Mouse (Mus musculus): ENCODE measurements around the gene Anp32e. TPM values are rescaled to one million over a fixed set of nuclear protein-coding genes. Genes with fewer than 3 reads are reported as not detected.
"Not testable (repeated sequence)": the region's sequence is repeated elsewhere in the genome, so short reads cannot be mapped to it uniquely, and the experiment has no call there.

Anp32e gene
- total RNA-seq, 2 experiments from 2014 or later = 91.6 to 99.3 TPM

- no peak for DNase-seq
These were observed 25.1 kb upstream of the Anp32e start for GRCm38 (mm10) chr3:95903753-95904502.

GRCm38 (mm10) chr3:95904568-95904967, 24.5 kb upstream of the Anp32e start, which contains the start of gene Car14:
TSS of gene Car14 (minus strand) at chr3:95904691.
- DNase-seq = peak in 1 of 2 experiments; percentile 25

GRCm38 (mm10) chr3:95905146-95905939, 23.7 kb upstream of the Anp32e start:
- DNase-seq = peak in 1 of 2 experiments; percentile 47

- peak; percentile 57 to 73 for DNase-seq
These were observed 23.0 kb upstream of the Anp32e start for GRCm38 (mm10) chr3:95905940-95906492.

DNA sequence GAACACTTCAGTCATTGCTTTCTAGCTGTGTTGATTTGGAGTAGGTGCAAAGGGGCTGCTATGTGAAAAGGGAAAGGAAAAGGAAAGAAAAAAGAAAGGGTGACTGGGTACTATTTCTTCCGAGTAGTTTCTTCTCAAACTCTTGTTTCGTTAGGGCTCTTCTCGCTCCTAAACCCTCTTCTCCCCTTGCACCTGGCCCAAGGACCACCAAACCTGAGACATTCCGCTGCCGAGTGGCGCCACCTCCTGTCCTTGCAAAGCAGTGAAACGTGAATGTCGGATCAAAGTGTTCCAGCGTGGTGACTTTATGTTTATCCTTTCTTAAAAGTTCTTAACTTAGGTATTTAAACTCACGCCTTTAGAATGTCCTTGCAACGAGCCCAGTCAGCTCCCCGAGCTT, 22.2 kb upstream of the Anp32e start:
- DNase-seq = peak; percentile 52 to 69

GRCm38 (mm10) chr3:95907613-95908012, 21.4 kb upstream of the Anp32e start:
- DNase-seq = no peak

- no peak for DNase-seq
These were observed 14.3 kb upstream of the Anp32e start for GRCm38 (mm10) chr3:95914706-95915105.

DNA sequence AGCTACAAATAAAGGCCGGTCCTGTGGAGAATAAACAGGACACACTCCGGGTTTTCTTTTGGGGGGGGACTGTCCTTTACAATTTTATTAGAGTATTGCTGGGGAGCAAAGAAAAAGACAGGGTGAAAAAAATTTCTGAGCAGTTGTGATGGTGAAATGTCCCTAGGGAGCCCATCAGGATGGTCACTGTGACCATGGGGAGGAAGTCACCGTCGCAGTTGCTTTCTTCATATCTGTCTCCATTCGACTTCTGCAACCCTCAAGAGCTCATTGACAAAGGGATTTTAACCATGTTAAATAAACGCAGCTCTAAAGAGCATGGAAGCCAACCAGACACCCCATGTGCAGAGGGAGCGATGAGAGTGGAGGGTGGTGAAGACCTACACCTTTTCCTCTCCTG, 12.3 kb upstream of the Anp32e start:
- DNase-seq = no peak

GRCm38 (mm10) chr3:95920532-95920931, 8.5 kb upstream of the Anp32e start:
- not testable (repeated sequence) for DNase-seq

DNA sequence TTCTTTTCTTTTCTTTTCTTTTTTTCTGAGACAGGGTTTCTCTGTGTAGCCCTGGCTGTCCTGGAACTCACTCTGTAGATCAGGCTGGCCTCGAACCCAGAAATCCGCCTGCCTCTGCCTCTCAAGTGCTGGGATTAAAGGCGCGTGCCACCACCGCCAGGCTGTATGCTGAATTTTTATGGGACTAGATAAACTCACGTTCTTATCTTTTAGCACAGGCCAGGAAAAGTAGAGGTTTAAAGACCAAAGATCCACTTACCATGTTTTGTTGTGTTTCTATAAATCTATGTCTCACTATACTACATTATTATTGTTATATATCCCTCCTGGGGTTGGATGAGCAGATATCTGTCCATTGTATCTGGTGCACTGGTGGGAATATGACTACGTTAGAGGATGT, 5.6 kb upstream of the Anp32e start:
- not testable (repeated sequence) for DNase-seq

GRCm38 (mm10) chr3:95924185-95924584, 4.9 kb upstream of the Anp32e start:
- DNase-seq = no peak

GRCm38 (mm10) chr3:95925087-95925486, 4.0 kb upstream of the Anp32e start:
- no peak for DNase-seq

- no peak for DNase-seq
These were observed 787 bp upstream of the Anp32e start for GRCm38 (mm10) chr3:95928261-95928657.

- DNase-seq = peak; percentile 53 to 72
These were observed 780 bp downstream of the Anp32e start for GRCm38 (mm10) chr3:95929581-95930470.

DNA sequence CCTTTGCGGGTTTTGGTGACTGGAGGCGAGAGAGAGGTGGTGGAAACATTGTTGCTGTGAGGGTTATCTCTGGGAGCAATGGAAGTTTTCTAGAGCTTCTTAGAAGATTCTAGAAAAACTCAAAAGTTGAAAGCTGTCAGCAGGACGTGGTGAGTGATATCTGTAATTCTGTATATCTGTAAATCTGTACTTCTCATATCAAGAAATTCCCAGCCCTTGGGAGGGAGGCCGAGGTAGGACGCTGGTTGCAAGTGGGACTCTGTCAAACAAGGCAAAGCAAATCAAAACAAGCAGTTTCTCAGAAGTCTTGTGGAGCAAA, 1.4 kb downstream of the Anp32e start:
- no peak for DNase-seq

- no peak for DNase-seq
These were observed 2.4 kb downstream of the Anp32e start for GRCm38 (mm10) chr3:95931471-95931870.

- DNase-seq = no peak
These were observed 3.1 kb downstream of the Anp32e start for GRCm38 (mm10) chr3:95932157-95932556.

GRCm38 (mm10) chr3:95932566-95932965, 3.5 kb downstream of the Anp32e start:
- no peak for DNase-seq

GRCm38 (mm10) chr3:95933111-95933750, 4.2 kb downstream of the Anp32e start:
- no peak for DNase-seq

DNA sequence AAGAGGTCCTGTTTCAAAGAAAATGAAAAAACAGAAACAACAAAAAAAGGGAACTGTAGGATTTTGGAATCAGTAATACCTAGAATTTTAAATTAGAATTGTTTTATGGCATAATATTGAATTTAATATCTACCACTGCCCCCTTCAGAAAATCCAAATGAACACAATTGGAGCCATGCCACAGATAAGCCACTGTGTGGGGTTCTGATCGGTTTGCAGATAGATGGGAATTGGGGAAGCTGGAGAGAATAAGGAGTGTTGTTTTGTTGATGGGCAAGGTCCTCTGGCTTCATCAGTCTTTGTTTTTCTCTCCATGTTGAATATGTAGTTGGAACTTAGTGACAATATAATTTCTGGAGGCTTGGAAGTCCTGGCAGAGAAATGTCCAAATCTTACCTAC, 5.4 kb downstream of the Anp32e start:
- DNase-seq = no peak

- DNase-seq = peak; percentile 64 to 67
These were observed 9.2 kb downstream of the Anp32e start for GRCm38 (mm10) chr3:95938217-95938616.

DNA sequence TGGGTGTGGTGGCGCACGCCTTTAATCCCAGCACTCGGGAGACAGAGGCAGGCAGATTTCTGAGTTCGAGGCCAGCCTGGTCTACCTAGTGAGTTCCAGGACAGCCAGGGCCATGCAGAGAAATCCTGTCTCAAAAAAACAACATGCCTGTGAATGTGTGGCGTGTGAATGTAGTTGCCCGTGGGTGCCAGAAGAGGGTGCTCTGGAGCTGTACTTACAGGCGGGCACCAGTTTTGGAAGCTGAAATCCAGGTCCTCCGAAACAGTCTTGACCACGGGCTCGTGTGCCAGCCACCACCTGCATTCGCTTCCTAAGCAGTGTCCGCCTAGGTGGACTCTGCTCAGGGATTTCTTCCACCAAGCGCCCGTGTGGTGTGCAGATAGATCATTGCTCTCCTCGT, 9.8 kb downstream of the Anp32e start:
- peak in 1 of 2 experiments; percentile 22 for DNase-seq
